Comparison of ENCODE assay signal across 21 mouse cellular contexts in the genomic region with DNA sequence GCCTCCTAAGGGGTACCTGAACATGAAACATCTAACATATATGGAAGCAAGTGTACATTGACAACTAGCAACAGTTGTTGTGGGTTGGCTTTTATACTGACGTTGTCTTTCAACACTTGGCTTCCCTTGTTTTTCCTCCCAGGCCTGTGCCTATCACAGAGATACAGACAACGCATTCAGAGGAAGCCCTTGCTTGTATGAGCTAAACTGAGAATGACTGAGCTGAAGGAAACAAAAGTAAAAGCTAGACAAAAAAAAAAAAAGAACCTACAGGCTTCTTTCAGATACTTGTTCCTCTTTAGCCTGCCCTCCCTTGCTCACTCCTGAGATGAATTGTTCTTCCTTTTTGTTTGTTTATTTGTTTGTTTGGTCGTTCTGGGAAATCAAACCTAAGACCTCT. TPM values are rescaled to one million over a fixed set of nuclear protein-coding genes. Genes with fewer than 3 reads are reported as not detected.
DNase-seq lines count a peak whose midpoint lies in the region; ATAC-seq and TF ChIP-seq lines count a peak whose summit lies in the region.
"Had no signal": no experiment of that assay in that cellular context is flagged by ENCODE, and none has a peak within 500 bp of the region (broad histone marks: within the 10 kb centered on the region; RNA-seq: fewer than 3 reads in every experiment).

No protein-coding gene starts in this region.

- peaks cover 3% of the 10 kb centered on the region; the same call in 1 of the 2 replicates for H3K4me1 ChIP-seq in bone marrow macrophage, adult 2 months (ENCODE audit: control insufficient read depth, insufficient read depth, low read length)
- H3K4me1 ChIP-seq in hindbrain, embryonic 12.5 days = no peaks in the 10 kb centered on the region
- H3K4me1 ChIP-seq in liver, embryonic 12.5 days = no peaks in the 10 kb centered on the region
- H3K4me1 ChIP-seq: embryonic facial prominence, embryonic 13.5 days; forebrain, embryonic 12.5 days; heart, embryonic 15.5 days had no signal

- no peak overlapping the region for H3K4me2 ChIP-seq in hindbrain, embryonic 12.5 days (replicated peaks)
- H3K4me2 ChIP-seq in liver, embryonic 12.5 days = no peak overlapping the region
- H3K4me2 ChIP-seq: embryonic facial prominence, embryonic 13.5 days; forebrain, embryonic 12.5 days; heart, embryonic 11.5 days; heart, embryonic 15.5 days; hindbrain, embryonic 14.5 days had no signal

- H3K36me3 ChIP-seq in hindbrain, embryonic 12.5 days = no peaks in the 10 kb centered on the region
- H3K36me3 ChIP-seq in liver, embryonic 12.5 days = no peaks in the 10 kb centered on the region
- H3K36me3 ChIP-seq: embryonic facial prominence, embryonic 13.5 days; forebrain, embryonic 12.5 days; G1E; heart, embryonic 15.5 days had no signal

- intact Hi-C loops in left cerebral cortex, postnatal 4 days (cut with DNase I) = no loop called here

- no peak for TF ChIP-seq POLR2A in bone marrow macrophage, adult 2 months (IDR thresholded peaks at IDR 0.05; ENCODE audit: borderline replicate concordance, low read depth, low read length)

- no peak overlapping the region for H3K4me3 ChIP-seq in bone marrow macrophage, adult 2 months (ENCODE audit: insufficient read depth, low read length)
- H3K4me3 ChIP-seq in hindbrain, embryonic 12.5 days = no peak overlapping the region
- H3K4me3 ChIP-seq in liver, embryonic 12.5 days = no peak overlapping the region
- H3K4me3 ChIP-seq: embryonic facial prominence, embryonic 13.5 days; forebrain, embryonic 12.5 days; heart, embryonic 15.5 days had no signal

- DNase-seq in A20 (ENCODE audit: low read depth, low spot score) = peak; percentile 45
- peak; percentile 4 for DNase-seq in naive thymus-derived CD4-positive, alpha-beta T cell, adult 2 months (ENCODE audit: low read depth)
- no peak for DNase-seq in left cerebral cortex, postnatal 4 days
- DNase-seq: adrenal gland, postnatal 10 days; cerebellum, adult 11-12 months; cerebellum, adult 9-10 months; cerebellum, postnatal 25 days; gastrocnemius, postnatal 36 days; heart, adult 18-20 months; heart, postnatal 14 days had no signal

- H3K27ac ChIP-seq in bone marrow macrophage, adult 2 months (ENCODE audit: insufficient read depth, low read depth, low read length) = peak overlapping the region; percentile 6; the same call in 1 of the 2 replicates
- no peak overlapping the region for H3K27ac ChIP-seq in hindbrain, embryonic 12.5 days
- no peak overlapping the region for H3K27ac ChIP-seq in liver, embryonic 12.5 days
- H3K27ac ChIP-seq: embryonic facial prominence, embryonic 13.5 days; forebrain, embryonic 12.5 days; heart, embryonic 15.5 days; hindbrain, embryonic 14.5 days had no signal

- peak; percentile 80 for ATAC-seq in CD4-positive, CD25-positive, alpha-beta regulatory T cell, adult 4 months
- ATAC-seq in hindbrain, embryonic 12.5 days (ENCODE audit: low FRiP score) = no peak
- no peak for ATAC-seq in liver, embryonic 12.5 days
- ATAC-seq: intestine, postnatal 0 days had no signal

- H3K9ac ChIP-seq in hindbrain, embryonic 12.5 days = no peak overlapping the region
- H3K9ac ChIP-seq in liver, embryonic 12.5 days = no peak overlapping the region
- H3K9ac ChIP-seq: embryonic facial prominence, embryonic 13.5 days; forebrain, embryonic 12.5 days; heart, embryonic 15.5 days; hindbrain, embryonic 14.5 days had no signal

- WGBS in hindbrain, embryonic 12.5 days = 68% methylated on average over 3 of the region's 3 CpGs
- 40% methylated on average over 3 of the region's 3 CpGs for WGBS in liver, embryonic 12.5 days (ENCODE audit: insufficient replicate concordance)

- H3K27me3 ChIP-seq in hindbrain, embryonic 12.5 days = no peaks in the 10 kb centered on the region
- H3K27me3 ChIP-seq in liver, embryonic 12.5 days (replicated peaks) = no peaks in the 10 kb centered on the region
- H3K27me3 ChIP-seq: embryonic facial prominence, embryonic 13.5 days; forebrain, embryonic 12.5 days; heart, embryonic 15.5 days had no signal

- H3K9me3 ChIP-seq in hindbrain, embryonic 12.5 days (replicated peaks) = no peaks in the 10 kb centered on the region
- no peaks in the 10 kb centered on the region for H3K9me3 ChIP-seq in liver, embryonic 12.5 days (replicated peaks)
- H3K9me3 ChIP-seq: embryonic facial prominence, embryonic 13.5 days; forebrain, embryonic 12.5 days; G1E; heart, embryonic 15.5 days had no signal

- TF ChIP-seq CTCF in bone marrow macrophage, adult 2 months (IDR thresholded peaks at IDR 0.05; ENCODE audit: low read depth, low read length) = no peak

RNA-seq across cellular contexts. Expression of gene Fundc1, which starts 58.1 kb away (rescaled TPM):
- polyA plus RNA-seq in CD4-positive, CD25-positive, alpha-beta regulatory T cell, adult 4 months (2017; shearing (Covaris generic)) = 10 to 100 TPM; 72.7 to 86.8 TPM
- polyA plus RNA-seq in bone marrow macrophage, adult 2 months (2012; ENCODE audit: insufficient read depth, insufficient read length, missing spikeins) = 57.5 and 60.2 TPM in 2 replicates
- 10 to 100 TPM; 24.7 to 25.7 TPM for total RNA-seq in left cerebral cortex, postnatal 4 days (2021)
- 60.5 and 67.5 TPM in 2 replicates for polyA plus RNA-seq in hindbrain, embryonic 12.5 days (2016; fragmentation: Nextera tagmentation; extraction: Ambion mirVana)
- 20.9 and 22.4 TPM in 2 replicates for polyA plus RNA-seq in liver, embryonic 12.5 days (2016; fragmentation: Nextera tagmentation; extraction: Ambion mirVana)
